Mouse (Mus musculus) liver, embryonic 11.5 days (tissue): ENCODE measurements around the gene Bola1. TPM values are rescaled to one million over a fixed set of nuclear protein-coding genes. Genes with fewer than 3 reads are reported as not detected.

Experiments used
- ATAC-seq: fragments of 200-750 bp; cut with Nextera tagmentation; replicated peaks from 2 replicates; pipeline ENCODE4 v1.8.0; 2017; ENCODE audit warnings: moderate number of reproducible peaks, mild to moderate bottlenecking, moderate TSS enrichment, moderate library complexity; ENCODE audit not compliant: low FRiP score
- DNase-seq: peaks from one replicate; pipeline ENCODE4 v3.0.0-alpha.2; 2017; ENCODE audit warnings: low spot score
- H3K27ac ChIP-seq: fragments of 300-500 bp; sonication (generic); 2 replicates; pipeline ENCODE4 v1.5.1; 2014; ENCODE audit warnings: mild to moderate bottlenecking, low read depth, low read length, control low read depth
- H3K27me3 ChIP-seq: fragments of 300-500 bp; sonication (generic); replicated peaks from 2 replicates; pipeline ENCODE4 v1.6.1; 2014; ENCODE audit warnings: low read length, mixed read lengths; ENCODE audit not compliant: control insufficient read depth, insufficient read depth
- H3K36me3 ChIP-seq: fragments of 300-500 bp; sonication (generic); 2 replicates; pipeline ENCODE4 v1.6.1; 2014; ENCODE audit warnings: mild to moderate bottlenecking, low read length, moderate library complexity, mixed read lengths; ENCODE audit not compliant: control insufficient read depth, insufficient read depth
- H3K4me1 ChIP-seq: fragments of 300-500 bp; sonication (generic); replicated peaks from 2 replicates; pipeline ENCODE4 v1.6.1; 2014; ENCODE audit warnings: low read length, mixed read lengths; ENCODE audit not compliant: control insufficient read depth, insufficient read depth
- H3K4me2 ChIP-seq: fragments of 300-500 bp; sonication (generic); 2 replicates; pipeline ENCODE4 v1.6.1; 2014; ENCODE audit warnings: mild to moderate bottlenecking, control low read depth, moderate library complexity
- H3K4me3 ChIP-seq: fragments of 300-500 bp; sonication (generic); 2 replicates; pipeline ENCODE4 v1.5.1; 2014; ENCODE audit warnings: low read depth, low read length, control low read depth
- H3K9ac ChIP-seq: fragments of 300-500 bp; sonication (generic); 2 replicates; pipeline ENCODE4 v1.6.1; 2014; ENCODE audit warnings: low read depth, low read length, control low read depth
- H3K9me3 ChIP-seq: fragments of 300-500 bp; sonication (generic); 2 replicates; pipeline ENCODE4 v1.6.1; 2016; ENCODE audit warnings: low read length, inconsistent platforms, mixed read lengths; ENCODE audit not compliant: control insufficient read depth
- WGBS: fragments of 180-500 bp; shearing (Covaris S2); extraction: QIAGEN DNeasy Blood & Tissue Kit; methylation state at CpG from one replicate; pipeline ENCODE4 v1.1.7; 2014; 5-methylcytosine and 5-hydroxymethylcytosine counted together
- polyA plus RNA-seq: library from polyadenylated mRNA; unstranded; fragments of >200 nt; fragmentation: Nextera tagmentation; extraction: Ambion mirVana; gene quantifications from 2 replicates; pipeline ENCODE4 v1.2.1, GENCODE M21; 2014

Bola1 gene
- polyA plus RNA-seq, 1 experiment from 2014 or later = 98.8 TPM

DNA sequence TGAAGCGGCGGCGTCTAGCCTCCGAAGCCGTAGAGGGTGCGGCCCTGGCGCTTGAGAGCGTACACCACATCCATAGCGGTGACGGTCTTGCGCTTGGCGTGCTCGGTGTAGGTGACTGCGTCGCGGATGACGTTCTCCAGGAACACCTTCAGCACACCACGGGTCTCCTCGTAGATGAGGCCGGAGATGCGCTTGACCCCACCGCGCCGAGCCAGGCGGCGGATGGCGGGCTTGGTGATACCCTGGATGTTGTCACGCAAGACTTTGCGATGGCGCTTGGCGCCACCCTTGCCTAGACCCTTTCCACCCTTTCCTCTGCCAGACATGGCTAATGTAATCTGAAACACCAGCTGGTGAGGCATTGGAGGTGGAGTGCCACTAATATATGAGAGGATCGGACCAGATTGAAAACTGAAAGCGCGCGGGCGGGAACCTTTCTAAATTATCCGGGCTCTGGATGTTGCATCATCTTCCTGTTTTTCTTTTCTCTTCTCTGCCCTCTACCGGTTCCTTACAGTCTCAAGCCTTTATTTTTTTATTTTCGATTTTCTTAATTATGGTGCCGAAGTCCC is 43.6 kb upstream of the Bola1 start, which contains the start of gene Hist2h4:
Gene Hist2h4 (minus strand): TSS at position 333 of the 572 bp plus-strand sequence.
- peak; percentile 98 for DNase-seq
- Histone ChIP-seq H3K9ac (peak within 1 kb of the TSS; percentile 93), H3K4me2 (peak within 1 kb of the TSS; percentile 84), H3K4me1 (peaks cover 17% of the 10 kb centered on the region), H3K9me3 (no peaks in the 10 kb centered on the region), H3K27me3 (no peaks in the 10 kb centered on the region), H3K27ac (peak within 1 kb of the TSS; percentile 100), H3K36me3 (no peaks in the 10 kb centered on the region), H3K4me3 (peak within 1 kb of the TSS; percentile 56)
- peak; percentile 88 for ATAC-seq
- WGBS = under 1% methylated on average over 40 of the region's 40 CpGs

DNA sequence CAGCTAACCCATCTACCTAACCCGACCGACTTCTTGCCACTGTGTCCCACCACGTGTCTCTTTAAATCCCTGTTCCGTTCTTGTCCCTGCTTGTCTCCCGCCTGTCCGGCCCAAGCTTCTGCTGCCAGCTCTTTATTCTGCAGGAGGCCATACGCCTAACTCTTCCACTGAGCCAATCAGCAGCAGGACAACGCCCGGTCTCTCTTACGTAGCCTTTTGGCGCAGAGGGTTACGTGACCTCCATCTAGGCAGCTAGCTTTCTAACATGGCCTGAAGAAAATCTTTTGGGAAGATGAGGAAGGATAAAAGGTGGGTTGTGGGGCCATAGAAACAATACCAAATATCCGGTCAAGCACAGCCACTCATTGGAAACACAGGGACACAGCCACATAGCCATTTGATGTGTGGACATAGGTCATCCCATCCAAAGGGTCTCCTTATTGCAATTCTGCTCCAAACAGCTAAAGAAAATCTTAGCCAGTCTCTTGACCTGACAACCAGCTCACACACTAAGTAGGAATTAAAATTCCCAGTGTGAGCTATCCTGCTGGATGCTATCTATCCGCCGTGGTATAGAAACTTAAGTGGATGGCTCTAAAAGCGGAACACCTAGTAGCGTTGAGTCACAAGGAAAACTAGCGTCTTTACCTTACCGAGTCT is 42.8 kb upstream of the Bola1 start:
- peaks cover 17% of the 10 kb centered on the region for H3K4me1 ChIP-seq
- peak overlapping the region; percentile 100 for H3K27ac ChIP-seq
- DNase-seq (peak; percentile 75), ATAC-seq (peak; percentile 77)
- WGBS = 2% methylated on average over 19 of the region's 19 CpGs
- H3K36me3 ChIP-seq = no peaks in the 10 kb centered on the region
- H3K9me3 ChIP-seq = no peaks in the 10 kb centered on the region
- H3K4me2 ChIP-seq = peak overlapping the region; percentile 84
- peak overlapping the region; percentile 56 for H3K4me3 ChIP-seq
- peak overlapping the region; percentile 93 for H3K9ac ChIP-seq
- H3K27me3 ChIP-seq = no peaks in the 10 kb centered on the region

DNA sequence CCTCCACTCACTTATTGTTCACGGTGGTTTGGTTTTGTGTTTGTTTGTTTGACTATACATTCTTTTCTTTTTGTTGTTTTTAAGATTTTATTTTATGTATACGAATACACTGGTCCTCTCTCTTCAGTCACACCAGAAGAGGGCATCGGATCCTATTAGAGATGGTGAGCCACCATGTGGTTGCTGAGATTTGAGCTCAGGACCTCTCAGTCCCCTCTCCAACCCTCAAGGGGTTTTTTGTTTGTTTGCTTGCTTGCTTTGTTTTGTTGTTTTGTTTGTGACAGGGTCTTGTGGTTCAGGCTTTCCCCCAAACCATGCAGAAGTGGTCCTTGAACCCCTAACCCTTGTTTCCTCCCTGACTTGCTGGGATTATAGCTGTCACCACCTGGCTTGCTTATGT is 42.1 kb upstream of the Bola1 start:
- Histone ChIP-seq H3K9me3 (no peaks in the 10 kb centered on the region), H3K27me3 (no peaks in the 10 kb centered on the region), H3K4me3 (peak overlapping the region; percentile 56; the same call in 1 of the 2 replicates), H3K4me2 (peak overlapping the region; percentile 84), H3K9ac (peak overlapping the region; percentile 93), H3K4me1 (peaks cover 17% of the 10 kb centered on the region), H3K36me3 (no peaks in the 10 kb centered on the region), H3K27ac (peak overlapping the region; percentile 100)
- DNase-seq (no peak), ATAC-seq (no peak)
- 62% methylated on average over 3 of the region's 3 CpGs for WGBS

DNA sequence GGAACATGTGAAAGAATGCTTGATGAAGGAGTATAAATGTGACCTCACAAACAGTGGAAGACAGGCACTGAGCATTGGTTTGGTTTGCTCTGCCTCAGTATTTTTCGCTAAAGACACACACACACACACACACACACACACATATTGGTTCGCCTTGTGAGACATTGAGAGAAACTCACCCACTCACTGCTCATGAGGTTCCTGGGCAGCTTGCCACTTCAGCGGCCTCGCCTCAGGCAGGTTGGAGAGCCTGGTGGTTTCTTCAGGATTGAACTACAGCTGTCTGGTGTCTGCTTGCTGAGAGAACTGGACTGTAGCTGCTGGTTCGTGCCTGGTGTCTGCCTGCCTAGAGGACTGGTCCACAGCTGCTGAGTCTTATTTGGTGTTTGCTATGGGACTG is 40.7 kb upstream of the Bola1 start:
- Histone ChIP-seq H3K4me3 (no peak overlapping the region), H3K9ac (no peak overlapping the region), H3K4me2 (no peak overlapping the region), H3K36me3 (no peaks in the 10 kb centered on the region), H3K9me3 (no peaks in the 10 kb centered on the region), H3K27ac (no peak overlapping the region), H3K4me1 (peaks cover 17% of the 10 kb centered on the region), H3K27me3 (no peaks in the 10 kb centered on the region)
- no peak for DNase-seq
- WGBS = 92% methylated on average over 5 of the region's 5 CpGs
- no peak for ATAC-seq

DNA sequence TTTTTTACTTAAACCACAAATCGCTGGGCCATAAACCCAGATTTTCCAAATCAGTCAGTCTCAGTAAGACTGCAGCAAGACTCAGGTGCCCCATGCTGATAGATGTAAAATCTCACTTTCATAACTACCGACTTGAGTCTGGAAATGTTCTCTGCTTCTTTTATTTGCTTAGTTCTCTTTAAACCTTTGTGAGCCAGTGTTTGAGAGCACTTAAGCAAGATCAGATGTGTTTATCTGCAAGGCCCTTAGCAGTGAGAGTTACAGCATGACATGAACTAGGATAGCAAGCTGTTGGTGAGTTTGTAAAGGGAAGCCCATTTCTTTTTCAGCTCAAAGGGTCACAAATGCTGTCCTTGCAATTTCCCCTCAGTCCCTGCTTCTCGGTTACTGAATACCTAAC is 37.7 kb upstream of the Bola1 start:
- no peak for DNase-seq
- Histone ChIP-seq H3K4me1 (peaks cover 20% of the 10 kb centered on the region; the same call in 1 of the 2 replicates), H3K9ac (no peak overlapping the region), H3K9me3 (no peaks in the 10 kb centered on the region), H3K4me2 (no peak overlapping the region), H3K27me3 (no peaks in the 10 kb centered on the region), H3K36me3 (no peaks in the 10 kb centered on the region), H3K27ac (no peak overlapping the region), H3K4me3 (no peak overlapping the region)
- no peak for ATAC-seq
- 73% methylated on average over 3 of the region's 3 CpGs for WGBS

DNA sequence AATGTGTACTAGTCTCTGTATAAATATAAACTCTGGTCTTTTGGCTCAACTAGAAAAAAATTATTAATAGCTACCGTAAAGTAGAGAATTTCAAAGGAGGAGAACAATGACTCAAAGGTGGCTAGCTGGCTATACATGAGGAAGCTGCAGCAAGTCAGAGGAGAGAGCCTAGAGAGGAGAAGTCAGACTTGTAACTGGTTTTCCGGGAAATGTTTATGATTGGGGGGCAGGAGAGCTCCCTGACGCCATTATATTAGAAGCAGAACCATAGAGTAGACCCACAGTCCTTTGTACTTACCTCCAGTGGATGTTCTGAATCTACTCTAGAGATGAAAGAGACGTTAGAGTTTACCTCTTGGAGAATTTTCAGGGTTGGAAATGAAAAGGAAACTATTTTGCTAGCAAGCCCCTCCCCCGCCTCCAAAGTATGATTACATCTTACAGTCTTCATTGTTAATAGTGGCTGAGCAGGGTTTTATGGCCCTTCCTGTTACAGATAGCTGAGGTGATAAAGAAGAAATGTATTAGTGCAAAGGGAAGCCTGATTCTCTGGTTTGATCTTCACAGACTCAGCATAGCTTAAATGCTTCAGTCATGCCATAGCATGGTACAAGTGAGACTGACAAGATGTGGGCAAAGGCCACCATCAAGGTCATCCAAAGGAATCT is 36.6 kb upstream of the Bola1 start:
- 75% methylated on average over 5 of the region's 5 CpGs for WGBS
- DNase-seq (no peak), ATAC-seq (no peak)
- no peak overlapping the region for H3K9ac ChIP-seq
- H3K27ac ChIP-seq = no peak overlapping the region
- H3K4me1 ChIP-seq = peaks cover 15% of the 10 kb centered on the region; the same call in 1 of the 2 replicates
- H3K36me3 ChIP-seq = no peaks in the 10 kb centered on the region
- no peaks in the 10 kb centered on the region for H3K9me3 ChIP-seq
- no peak overlapping the region for H3K4me2 ChIP-seq
- no peaks in the 10 kb centered on the region for H3K27me3 ChIP-seq
- H3K4me3 ChIP-seq = no peak overlapping the region

DNA sequence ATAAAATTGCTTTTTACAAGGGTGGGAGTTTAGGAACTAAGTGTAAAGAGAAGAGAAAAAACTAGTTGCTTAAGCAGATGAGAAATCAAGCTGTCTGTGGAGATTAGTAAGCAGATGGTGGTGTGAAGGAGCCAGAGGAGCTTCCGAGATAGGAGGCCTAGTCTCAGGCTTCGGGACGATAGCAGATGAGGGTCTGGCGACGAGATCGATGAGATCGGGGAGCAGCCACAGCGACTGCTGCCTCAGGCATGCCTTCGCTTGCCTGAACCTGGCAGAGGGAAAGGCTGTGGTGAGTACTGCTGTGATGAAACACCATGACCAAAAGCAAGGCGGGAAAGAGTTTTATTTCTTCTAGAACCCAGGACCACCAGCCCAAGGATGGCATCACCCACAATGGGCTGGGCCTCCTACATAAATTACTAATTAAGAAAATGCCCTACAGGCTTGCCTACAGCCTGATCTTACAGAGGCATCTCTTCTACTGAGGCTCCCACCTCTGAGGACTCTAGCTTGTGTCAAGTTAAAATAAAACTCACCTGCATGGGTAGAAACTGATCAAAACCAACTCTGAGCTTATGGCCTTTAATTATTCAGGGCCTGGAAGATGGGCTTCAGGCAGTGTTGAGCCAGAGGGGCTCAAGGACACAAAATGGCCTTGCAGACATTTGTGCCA is 35.3 kb upstream of the Bola1 start:
- peaks cover 15% of the 10 kb centered on the region; the same call in 1 of the 2 replicates for H3K4me1 ChIP-seq
- peak overlapping the region; percentile 70; the same call in 1 of the 2 replicates for H3K27ac ChIP-seq
- WGBS = 28% methylated on average over 10 of the region's 10 CpGs
- H3K4me3 ChIP-seq = 0 out of 2 replicates have a peak overlapping the region, but pooled peaks have one; percentile 8
- H3K27me3 ChIP-seq = no peaks in the 10 kb centered on the region
- no peaks in the 10 kb centered on the region for H3K9me3 ChIP-seq
- H3K4me2 ChIP-seq = peak overlapping the region; percentile 46
- ATAC-seq (peak; percentile 95), DNase-seq (no peak)
- peak overlapping the region; percentile 58 for H3K9ac ChIP-seq
- no peaks in the 10 kb centered on the region for H3K36me3 ChIP-seq

DNA sequence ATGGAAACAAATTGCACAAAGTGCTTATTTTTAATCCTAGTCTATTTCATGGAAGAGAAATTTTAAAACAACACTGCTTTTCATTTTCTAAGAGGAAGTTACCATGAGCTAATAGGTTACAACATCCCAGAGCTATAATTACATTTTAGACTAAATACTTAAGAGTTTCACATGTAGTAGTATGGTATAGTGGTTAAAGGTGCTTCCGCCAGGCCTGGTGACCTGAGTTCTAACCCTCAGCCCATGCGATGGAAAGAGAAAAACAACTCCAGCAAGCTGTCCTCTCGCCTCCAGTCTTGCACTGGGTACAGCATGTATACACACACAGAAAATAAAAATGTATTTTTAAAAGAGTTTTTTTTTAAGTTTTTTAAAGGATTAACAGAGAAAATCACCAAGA is 32.3 kb upstream of the Bola1 start:
- Histone ChIP-seq H3K4me1 (peaks cover 24% of the 10 kb centered on the region), H3K9ac (no peak overlapping the region), H3K9me3 (no peaks in the 10 kb centered on the region), H3K27ac (no peak overlapping the region), H3K36me3 (no peaks in the 10 kb centered on the region), H3K27me3 (no peaks in the 10 kb centered on the region), H3K4me2 (no peak overlapping the region), H3K4me3 (no peak overlapping the region)
- 84% methylated on average over 3 of the region's 3 CpGs for WGBS
- ATAC-seq (no peak), DNase-seq (no peak)
